Mouse (Mus musculus) midbrain, embryonic 12.5 days (tissue): ENCODE results near the gene Gm20388. TPM values are rescaled to one million over a fixed set of nuclear protein-coding genes. Genes with fewer than 3 reads are reported as not detected.

Source experiments
- ATAC-seq: fragments of 200-750 bp; cut with Nextera tagmentation; 2 replicates; pipeline ENCODE4 v1.8.0; 2017; ENCODE audit warnings: low read depth, moderate TSS enrichment, moderate library complexity; ENCODE audit not compliant: low FRiP score
- H3K27ac ChIP-seq: fragments of 300-500 bp; sonication (generic); replicated peaks from 2 replicates; pipeline ENCODE4 v1.5.1; 2016; ENCODE audit warnings: mild to moderate bottlenecking
- H3K27me3 ChIP-seq: fragments of 300-500 bp; sonication (generic); 2 replicates; pipeline ENCODE4 v1.6.1; 2016; ENCODE audit warnings: mild to moderate bottlenecking
- H3K36me3 ChIP-seq: fragments of 300-500 bp; sonication (generic); 2 replicates; pipeline ENCODE4 v1.6.1; 2016
- H3K4me1 ChIP-seq: fragments of 300-500 bp; sonication (generic); 2 replicates; pipeline ENCODE4 v1.6.1; 2016
- H3K4me2 ChIP-seq: fragments of 300-500 bp; sonication (generic); replicated peaks from 2 replicates; pipeline ENCODE4 v1.6.1; 2016; ENCODE audit warnings: mild to moderate bottlenecking, moderate library complexity
- H3K4me3 ChIP-seq: fragments of 300-500 bp; sonication (generic); 2 replicates; pipeline ENCODE4 v1.5.1; 2016; ENCODE audit warnings: mild to moderate bottlenecking
- H3K9ac ChIP-seq: fragments of 300-500 bp; sonication (generic); replicated peaks from 2 replicates; pipeline ENCODE4 v1.6.1; 2016; ENCODE audit warnings: mild to moderate bottlenecking, moderate library complexity
- H3K9me3 ChIP-seq: fragments of 300-500 bp; sonication (generic); 2 replicates; pipeline ENCODE4 v1.6.1; 2016; ENCODE audit warnings: mild to moderate bottlenecking
- WGBS: fragments of 180-500 bp; shearing (Covaris S2); methylation state at CpG from one replicate; pipeline ENCODE4 v1.1.7; 2016; 5-methylcytosine and 5-hydroxymethylcytosine counted together
- polyA plus RNA-seq: library from polyadenylated mRNA; unstranded; fragments of >200 nt; fragmentation: Nextera tagmentation; extraction: Ambion mirVana; gene quantifications from 2 replicates; pipeline ENCODE4 v1.2.1, GENCODE M21; 2016

Gm20388 gene
- polyA plus RNA-seq, 1 experiment from 2014 or later, result not detected

- Histone ChIP-seq H3K4me2 (no peak overlapping the region), H3K36me3 (no peaks in the 10 kb centered on the region), H3K27ac (0 out of 2 replicates have a peak overlapping the region, but pooled peaks have one; percentile 54), H3K9ac (no peak overlapping the region), H3K27me3 (peaks cover 44% of the 10 kb centered on the region), H3K4me3 (no peak overlapping the region), H3K9me3 (no peaks in the 10 kb centered on the region), H3K4me1 (peaks cover 62% of the 10 kb centered on the region)
- WGBS, result 85% methylated on average over 6 of the region's 6 CpGs
- no peak for ATAC-seq
Observed at GRCm38 (mm10) chr8:120441637-120442036, 531.0 kb downstream of the Gm20388 start.

GRCm38 (mm10) chr8:120442306-120443003 lies 531.8 kb downstream of the Gm20388 start:
- peaks cover 39% of the 10 kb centered on the region for H3K27me3 ChIP-seq
- no peak overlapping the region for H3K4me3 ChIP-seq
- H3K27ac ChIP-seq, result no peak overlapping the region
- H3K9ac ChIP-seq, result no peak overlapping the region
- H3K4me2 ChIP-seq, result no peak overlapping the region
- no peaks in the 10 kb centered on the region for H3K36me3 ChIP-seq
- H3K4me1 ChIP-seq, result peaks cover 55% of the 10 kb centered on the region
- WGBS, result 65% methylated on average over 4 of the region's 4 CpGs
- H3K9me3 ChIP-seq, result no peaks in the 10 kb centered on the region
- ATAC-seq, result no peak

GRCm38 (mm10) chr8:120445249-120445648 lies 534.6 kb downstream of the Gm20388 start:
- 56% methylated on average over 10 of the region's 10 CpGs for WGBS
- H3K27ac ChIP-seq, result no peak overlapping the region
- H3K36me3 ChIP-seq, result no peaks in the 10 kb centered on the region
- H3K4me1 ChIP-seq, result peaks cover 54% of the 10 kb centered on the region
- ATAC-seq, result no peak
- no peak overlapping the region for H3K4me2 ChIP-seq
- H3K27me3 ChIP-seq, result peaks cover 22% of the 10 kb centered on the region; the same call in 1 of the 2 replicates
- H3K9ac ChIP-seq, result no peak overlapping the region
- no peak overlapping the region for H3K4me3 ChIP-seq
- no peaks in the 10 kb centered on the region for H3K9me3 ChIP-seq

- Histone ChIP-seq H3K4me3 (no peak overlapping the region), H3K4me1 (peaks cover 42% of the 10 kb centered on the region), H3K4me2 (no peak overlapping the region), H3K36me3 (no peaks in the 10 kb centered on the region), H3K27ac (peak overlapping the region; percentile 49; the same call in 1 of the 2 replicates), H3K9ac (no peak overlapping the region), H3K27me3 (peaks cover 10% of the 10 kb centered on the region), H3K9me3 (no peaks in the 10 kb centered on the region)
- no peak for ATAC-seq
- WGBS, result 33% methylated on average over 6 of the region's 6 CpGs
Observed at GRCm38 (mm10) chr8:120448131-120448530, 537.5 kb downstream of the Gm20388 start.

GRCm38 (mm10) chr8:120449139-120449538 lies 538.5 kb downstream of the Gm20388 start:
- no peak overlapping the region for H3K4me2 ChIP-seq
- no peak for ATAC-seq

DNA sequence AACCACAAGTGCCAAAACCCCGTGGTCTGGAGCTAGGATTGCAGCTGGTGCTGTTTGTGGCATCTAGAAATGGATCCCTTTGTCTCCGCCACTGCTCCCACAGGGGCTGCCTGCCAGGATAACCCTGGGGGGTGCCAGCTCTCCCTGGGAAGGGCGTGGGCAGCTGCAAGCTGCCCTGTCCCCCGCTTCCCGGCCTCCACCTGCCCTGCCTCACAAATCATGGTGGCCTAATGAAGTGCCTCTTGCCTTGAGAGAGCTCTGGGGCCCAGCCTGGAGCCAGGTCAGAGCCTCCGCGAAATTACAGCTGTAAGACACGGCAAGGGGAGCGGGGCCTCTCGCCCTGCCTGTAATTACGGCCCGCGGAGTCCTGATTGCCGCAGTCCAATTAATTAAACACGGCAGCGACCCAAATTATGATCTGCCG lies 539.0 kb downstream of the Gm20388 start:
- Histone ChIP-seq H3K4me2 (0 out of 2 replicates have a peak overlapping the region, but pooled peaks have one; percentile 3), H3K9me3 (no peaks in the 10 kb centered on the region), H3K4me1 (peaks cover 51% of the 10 kb centered on the region), H3K4me3 (no peak overlapping the region), H3K27me3 (peaks cover 10% of the 10 kb centered on the region), H3K27ac (peak overlapping the region; percentile 69), H3K36me3 (no peaks in the 10 kb centered on the region), H3K9ac (no peak overlapping the region)
- ATAC-seq, result no peak
- 29% methylated on average over 17 of the region's 17 CpGs for WGBS

More at GRCm38 (mm10) chr8:120449139-120449538, 538.5 kb downstream of the Gm20388 start:
- Histone ChIP-seq H3K9ac (no peak overlapping the region), H3K27ac (peak overlapping the region; percentile 69), H3K4me1 (peaks cover 47% of the 10 kb centered on the region), H3K9me3 (no peaks in the 10 kb centered on the region), H3K4me3 (no peak overlapping the region), H3K36me3 (no peaks in the 10 kb centered on the region), H3K27me3 (peaks cover 10% of the 10 kb centered on the region)
- WGBS, result 82% methylated on average over 4 of the region's 4 CpGs

DNA sequence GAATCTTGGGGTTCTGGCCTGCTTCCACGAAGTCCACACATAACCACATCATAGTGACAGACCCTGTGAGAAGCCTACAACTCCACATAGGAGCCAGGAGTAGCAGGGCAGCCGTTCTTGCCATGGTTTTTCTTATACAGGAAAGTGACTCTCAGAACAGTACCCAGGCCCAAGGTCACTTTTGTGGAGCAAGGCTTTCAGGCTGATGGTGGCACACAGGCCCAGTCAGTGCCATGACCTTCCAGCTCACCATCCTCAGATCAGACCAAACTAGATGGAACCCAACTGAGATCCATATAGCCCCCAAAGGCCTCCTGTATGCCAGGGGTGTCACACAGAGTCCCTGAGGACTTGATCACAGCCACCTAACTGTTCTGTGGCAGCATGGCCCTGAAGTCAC lies 541.5 kb downstream of the Gm20388 start:
- Histone ChIP-seq H3K36me3 (no peaks in the 10 kb centered on the region), H3K9me3 (no peaks in the 10 kb centered on the region), H3K4me2 (no peak overlapping the region), H3K27ac (no peak overlapping the region), H3K4me3 (no peak overlapping the region), H3K4me1 (peaks cover 69% of the 10 kb centered on the region), H3K9ac (no peak overlapping the region), H3K27me3 (peaks cover 10% of the 10 kb centered on the region)
- no peak for ATAC-seq
- 88% methylated on average over 2 of the region's 2 CpGs for WGBS

- 0 out of 2 replicates have a peak overlapping the region, but pooled peaks have one; percentile 66 for H3K27ac ChIP-seq
Observed at GRCm38 (mm10) chr8:120454404-120454803, 543.8 kb downstream of the Gm20388 start.

GRCm38 (mm10) chr8:120460375-120460774 lies 549.7 kb downstream of the Gm20388 start:
- H3K4me3 ChIP-seq, result no peak overlapping the region
- no peak overlapping the region for H3K9ac ChIP-seq
- peak overlapping the region; percentile 50 for H3K27ac ChIP-seq
- no peaks in the 10 kb centered on the region for H3K9me3 ChIP-seq
- no peak overlapping the region for H3K4me2 ChIP-seq
- H3K4me1 ChIP-seq, result peaks cover 70% of the 10 kb centered on the region
- H3K36me3 ChIP-seq, result no peaks in the 10 kb centered on the region
- WGBS, result 48% methylated on average over 6 of the region's 6 CpGs
- 0 out of 2 replicates have a peak, but pooled peaks cover 20% of the 10 kb centered on the region for H3K27me3 ChIP-seq
- peak; percentile 25; the same call in 1 of the 2 replicates for ATAC-seq

More at GRCm38 (mm10) chr8:120454404-120454803, 543.8 kb downstream of the Gm20388 start:
- H3K9ac ChIP-seq, result no peak overlapping the region
- peaks cover 18% of the 10 kb centered on the region for H3K27me3 ChIP-seq
- no peak overlapping the region for H3K4me3 ChIP-seq
- H3K36me3 ChIP-seq, result no peaks in the 10 kb centered on the region
- 85% methylated on average over 6 of the region's 6 CpGs for WGBS
- H3K4me2 ChIP-seq, result no peak overlapping the region
- H3K4me1 ChIP-seq, result peaks cover 66% of the 10 kb centered on the region
- no peaks in the 10 kb centered on the region for H3K9me3 ChIP-seq
- no peak for ATAC-seq

GRCm38 (mm10) chr8:120462119-120462551 lies 551.5 kb downstream of the Gm20388 start:
- Histone ChIP-seq H3K4me1 (peaks cover 71% of the 10 kb centered on the region), H3K27me3 (0 out of 2 replicates have a peak, but pooled peaks cover 20% of the 10 kb centered on the region), H3K4me2 (peak overlapping the region; percentile 20; the same call in 1 of the 2 replicates), H3K9ac (peak overlapping the region; percentile 29), H3K27ac (peak overlapping the region; percentile 70), H3K4me3 (no peak overlapping the region), H3K9me3 (no peaks in the 10 kb centered on the region), H3K36me3 (no peaks in the 10 kb centered on the region)
- no peak for ATAC-seq
- WGBS, result 22% methylated on average over 15 of the region's 15 CpGs

- no peaks in the 10 kb centered on the region for H3K36me3 ChIP-seq
- WGBS, result 63% methylated on average over 6 of the region's 6 CpGs
- ATAC-seq, result no peak
- no peak overlapping the region for H3K4me2 ChIP-seq
- 0 out of 2 replicates have a peak, but pooled peaks cover 24% of the 10 kb centered on the region for H3K27me3 ChIP-seq
- H3K4me1 ChIP-seq, result peaks cover 71% of the 10 kb centered on the region
- H3K4me3 ChIP-seq, result no peak overlapping the region
- H3K9ac ChIP-seq, result no peak overlapping the region
- H3K9me3 ChIP-seq, result no peaks in the 10 kb centered on the region
- H3K27ac ChIP-seq, result peak overlapping the region; percentile 70
Observed at GRCm38 (mm10) chr8:120462611-120463010, 552.0 kb downstream of the Gm20388 start.

DNA sequence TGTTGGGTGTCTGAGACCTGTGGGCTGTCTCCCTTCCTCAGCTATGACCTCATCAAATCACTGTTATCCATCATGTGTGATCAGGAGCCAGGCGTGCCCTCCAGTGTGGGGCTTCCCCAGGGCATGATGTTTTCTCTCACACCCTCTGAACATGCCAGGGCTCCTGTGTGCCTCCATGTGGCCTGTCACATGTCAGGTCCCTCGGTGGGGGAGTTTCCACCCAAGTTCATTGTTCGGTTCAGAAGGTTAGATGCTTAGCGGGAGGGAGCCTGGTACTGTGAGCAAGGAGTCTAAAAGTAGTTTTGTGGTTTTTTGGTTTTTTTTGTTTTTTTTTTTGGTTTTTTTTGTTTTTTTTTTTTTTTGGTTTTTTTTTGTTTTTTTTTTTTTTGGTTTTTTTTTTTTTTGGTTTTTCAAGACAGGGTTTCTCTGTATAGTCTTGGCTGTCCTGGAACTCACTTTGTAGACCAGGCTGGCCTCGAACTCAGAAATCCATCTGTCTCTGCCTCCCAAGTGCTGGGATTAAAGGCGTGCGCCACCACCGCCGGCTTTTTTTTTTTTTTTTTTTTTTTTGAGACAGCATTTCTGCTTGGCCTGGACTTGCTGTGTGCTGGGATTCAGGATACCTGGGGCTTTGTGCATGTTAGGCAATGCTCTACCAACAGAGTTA lies 553.4 kb downstream of the Gm20388 start:
- WGBS, result 98% methylated on average over 9 of the region's 9 CpGs
- no peak for ATAC-seq
- peaks cover 64% of the 10 kb centered on the region for H3K4me1 ChIP-seq
- H3K27me3 ChIP-seq, result 0 out of 2 replicates have a peak, but pooled peaks cover 21% of the 10 kb centered on the region
- no peaks in the 10 kb centered on the region for H3K9me3 ChIP-seq
- H3K36me3 ChIP-seq, result no peaks in the 10 kb centered on the region
- no peak overlapping the region for H3K4me3 ChIP-seq
- no peak overlapping the region for H3K27ac ChIP-seq
- no peak overlapping the region for H3K4me2 ChIP-seq
- no peak overlapping the region for H3K9ac ChIP-seq
